Mouse (Mus musculus): Measurements from ENCODE around the gene Kcnab2. TPM values are rescaled to one million over a fixed set of nuclear protein-coding genes. Genes with fewer than 3 reads are reported as not detected.

The Kcnab2 gene
- total and polyA plus RNA-seq, 2 experiments, result 0.37 to 0.59 TPM

DNA sequence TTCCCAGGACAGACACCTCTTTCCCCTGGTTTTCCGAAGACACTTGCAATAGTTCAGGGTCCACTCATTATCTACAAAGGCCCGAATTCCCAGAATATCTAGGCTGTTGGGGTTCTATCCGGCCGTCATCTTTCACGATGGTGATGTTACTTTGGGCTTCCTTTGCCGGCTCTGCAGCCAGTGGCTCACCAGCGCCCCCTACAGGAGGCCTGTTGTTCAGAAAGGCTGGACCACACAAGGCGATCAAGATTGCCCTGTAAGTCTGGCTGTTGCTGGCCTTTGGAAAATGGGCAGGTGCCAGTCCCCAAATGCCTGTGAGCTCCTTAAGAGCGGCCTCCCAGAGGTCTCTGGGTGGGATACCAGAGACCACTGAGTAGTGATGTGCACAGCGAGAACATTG lies 42.4 kb downstream of the Kcnab2 start:
- no peak for DNase-seq (ENCODE audit: extremely low read depth, low read depth, low spot score)
- WGBS, result 14% methylated on average over 10 of the region's 10 CpGs
- no peak for TF ChIP-seq POLR2A (IDR thresholded peaks at IDR 0.05; ENCODE audit: extremely low read depth, insufficient read depth, low read length)
- TF ChIP-seq CTCF (IDR thresholded peaks at IDR 0.05; ENCODE audit: low read depth, low read length), result peak; percentile 89

GRCm38 (mm10) chr4:152434836-152435235 lies 42.8 kb downstream of the Kcnab2 start:
- 5% methylated on average over 9 of the region's 9 CpGs for WGBS
- no peaks in the 10 kb centered on the region for H3K36me3 ChIP-seq (ENCODE audit: control insufficient read depth, insufficient read depth, low read length)
- no peaks in the 10 kb centered on the region for H3K4me1 ChIP-seq (ENCODE audit: control insufficient read depth, insufficient read depth, low read length)
- H3K27ac ChIP-seq (replicated peaks; ENCODE audit: insufficient read depth, low read depth, low read length), result no peak overlapping the region
- no peak overlapping the region for H3K9ac ChIP-seq (ENCODE audit: low read depth, low read length)
- H3K4me3 ChIP-seq (ENCODE audit: insufficient read depth, low read depth, low read length), result no peak overlapping the region
- TF ChIP-seq CTCF (IDR thresholded peaks at IDR 0.05; ENCODE audit: low read depth, low read length), result peak; percentile 91
- TF ChIP-seq POLR2A (IDR thresholded peaks at IDR 0.05; ENCODE audit: extremely low read depth, insufficient read depth, low read length), result no peak
- no peaks in the 10 kb centered on the region for H3K79me2 ChIP-seq (ENCODE audit: control insufficient read depth, insufficient read depth, low read length)
- H3K27me3 ChIP-seq (ENCODE audit: control insufficient read depth, insufficient read depth, low read length), result no peaks in the 10 kb centered on the region
- DNase-seq (ENCODE audit: extremely low read depth, low read depth, low spot score), result peak; percentile 29

More for the DNA sequence above, 42.4 kb downstream of the Kcnab2 start:
- no peaks in the 10 kb centered on the region for H3K79me2 ChIP-seq (ENCODE audit: control insufficient read depth, insufficient read depth, low read length)
- no peak overlapping the region for H3K27ac ChIP-seq (replicated peaks; ENCODE audit: insufficient read depth, low read depth, low read length)
- no peaks in the 10 kb centered on the region for H3K4me1 ChIP-seq (ENCODE audit: control insufficient read depth, insufficient read depth, low read length)
- H3K36me3 ChIP-seq (ENCODE audit: control insufficient read depth, insufficient read depth, low read length), result no peaks in the 10 kb centered on the region
- no peaks in the 10 kb centered on the region for H3K27me3 ChIP-seq (ENCODE audit: control insufficient read depth, insufficient read depth, low read length)
- no peak overlapping the region for H3K4me3 ChIP-seq (ENCODE audit: insufficient read depth, low read depth, low read length)
- H3K9ac ChIP-seq (ENCODE audit: low read depth, low read length), result no peak overlapping the region

- WGBS, result 62% methylated on average over 5 of the region's 5 CpGs
- H3K27ac ChIP-seq (replicated peaks; ENCODE audit: insufficient read depth, low read depth, low read length), result no peak overlapping the region
These were observed 45.4 kb downstream of the Kcnab2 start for GRCm38 (mm10) chr4:152432308-152432707.

GRCm38 (mm10) chr4:152428259-152428658 lies 49.4 kb downstream of the Kcnab2 start:
- Histone ChIP-seq H3K9ac (ENCODE audit: low read depth, low read length) (no peak overlapping the region), H3K79me2 (ENCODE audit: control insufficient read depth, insufficient read depth, low read length) (no peaks in the 10 kb centered on the region), H3K4me1 (ENCODE audit: control insufficient read depth, insufficient read depth, low read length) (no peaks in the 10 kb centered on the region), H3K36me3 (ENCODE audit: control insufficient read depth, insufficient read depth, low read length) (no peaks in the 10 kb centered on the region), H3K27ac (replicated peaks; ENCODE audit: insufficient read depth, low read depth, low read length) (no peak overlapping the region), H3K27me3 (ENCODE audit: control insufficient read depth, insufficient read depth, low read length) (no peaks in the 10 kb centered on the region), H3K4me3 (ENCODE audit: insufficient read depth, low read depth, low read length) (no peak overlapping the region)
- no peak for TF ChIP-seq CTCF (IDR thresholded peaks at IDR 0.05; ENCODE audit: low read depth, low read length)
- no peak for TF ChIP-seq POLR2A (IDR thresholded peaks at IDR 0.05; ENCODE audit: extremely low read depth, insufficient read depth, low read length)
- DNase-seq (ENCODE audit: extremely low read depth, low read depth, low spot score), result no peak
- 65% methylated on average over 8 of the region's 8 CpGs for WGBS

More at GRCm38 (mm10) chr4:152432308-152432707, 45.4 kb downstream of the Kcnab2 start:
- no peak for DNase-seq (ENCODE audit: extremely low read depth, low read depth, low spot score)
- Histone ChIP-seq H3K4me3 (ENCODE audit: insufficient read depth, low read depth, low read length) (no peak overlapping the region), H3K9ac (ENCODE audit: low read depth, low read length) (no peak overlapping the region), H3K27me3 (ENCODE audit: control insufficient read depth, insufficient read depth, low read length) (no peaks in the 10 kb centered on the region), H3K79me2 (ENCODE audit: control insufficient read depth, insufficient read depth, low read length) (no peaks in the 10 kb centered on the region), H3K36me3 (ENCODE audit: control insufficient read depth, insufficient read depth, low read length) (no peaks in the 10 kb centered on the region), H3K4me1 (ENCODE audit: control insufficient read depth, insufficient read depth, low read length) (no peaks in the 10 kb centered on the region)
- TF ChIP-seq POLR2A (IDR thresholded peaks at IDR 0.05; ENCODE audit: extremely low read depth, insufficient read depth, low read length), result no peak
- peak; percentile 80 for TF ChIP-seq CTCF (IDR thresholded peaks at IDR 0.05; ENCODE audit: low read depth, low read length)

GRCm38 (mm10) chr4:152424922-152425321 lies 52.7 kb downstream of the Kcnab2 start:
- 65% methylated on average over 5 of the region's 5 CpGs for WGBS
- DNase-seq (ENCODE audit: extremely low read depth, low read depth, low spot score), result no peak
- Histone ChIP-seq H3K4me3 (ENCODE audit: insufficient read depth, low read depth, low read length) (no peak overlapping the region), H3K36me3 (ENCODE audit: control insufficient read depth, insufficient read depth, low read length) (no peaks in the 10 kb centered on the region), H3K9ac (ENCODE audit: low read depth, low read length) (no peak overlapping the region), H3K79me2 (ENCODE audit: control insufficient read depth, insufficient read depth, low read length) (no peaks in the 10 kb centered on the region), H3K27me3 (ENCODE audit: control insufficient read depth, insufficient read depth, low read length) (no peaks in the 10 kb centered on the region), H3K4me1 (ENCODE audit: control insufficient read depth, insufficient read depth, low read length) (no peaks in the 10 kb centered on the region), H3K27ac (replicated peaks; ENCODE audit: insufficient read depth, low read depth, low read length) (no peak overlapping the region)
- TF ChIP-seq CTCF (IDR thresholded peaks at IDR 0.05; ENCODE audit: low read depth, low read length) (peak; percentile 49; the same call in 1 of the 2 replicates), POLR2A (IDR thresholded peaks at IDR 0.05; ENCODE audit: extremely low read depth, insufficient read depth, low read length) (no peak)

GRCm38 (mm10) chr4:152424341-152424740 lies 53.3 kb downstream of the Kcnab2 start:
- Histone ChIP-seq H3K27me3 (ENCODE audit: control insufficient read depth, insufficient read depth, low read length) (no peaks in the 10 kb centered on the region), H3K79me2 (ENCODE audit: control insufficient read depth, insufficient read depth, low read length) (no peaks in the 10 kb centered on the region), H3K27ac (replicated peaks; ENCODE audit: insufficient read depth, low read depth, low read length) (no peak overlapping the region), H3K4me1 (ENCODE audit: control insufficient read depth, insufficient read depth, low read length) (no peaks in the 10 kb centered on the region), H3K9ac (ENCODE audit: low read depth, low read length) (no peak overlapping the region), H3K4me3 (ENCODE audit: insufficient read depth, low read depth, low read length) (no peak overlapping the region), H3K36me3 (ENCODE audit: control insufficient read depth, insufficient read depth, low read length) (no peaks in the 10 kb centered on the region)
- WGBS, result 42% methylated on average over 4 of the region's 4 CpGs
- no peak for DNase-seq (ENCODE audit: extremely low read depth, low read depth, low spot score)
- TF ChIP-seq CTCF (IDR thresholded peaks at IDR 0.05; ENCODE audit: low read depth, low read length) (no peak), POLR2A (IDR thresholded peaks at IDR 0.05; ENCODE audit: extremely low read depth, insufficient read depth, low read length) (no peak)
